Comparison of ENCODE assay signal across 22 mouse cellular contexts in genomic region chr2:138273404-138274073, GRCm38 (mm10). TPM values are rescaled to one million over a fixed set of nuclear protein-coding genes. Genes with fewer than 3 reads are reported as not detected.
DNase-seq lines count a peak whose midpoint lies in the region; ATAC-seq and TF ChIP-seq lines count a peak whose summit lies in the region.
"Had no signal": no experiment of that assay in that cellular context is flagged by ENCODE, and none has a peak within 500 bp of the region (broad histone marks: within the 10 kb centered on the region; RNA-seq: fewer than 3 reads in every experiment).

No protein-coding gene starts in this region.

- no peak overlapping the region for H3K4me3 ChIP-seq in gastrocnemius, adult 2 months
- no peak overlapping the region for H3K4me3 ChIP-seq in midbrain, embryonic 11.5 days (ENCODE audit: low read depth, low read length)
- no peak overlapping the region for H3K4me3 ChIP-seq in midbrain, embryonic 16.5 days (ENCODE audit: low read depth, low read length)
- no peak overlapping the region for H3K4me3 ChIP-seq in stomach, embryonic 15.5 days (replicated peaks)
- H3K4me3 ChIP-seq: embryonic facial prominence, embryonic 15.5 days; erythroblast, embryonic 14.5 days; forebrain, embryonic 15.5 days; heart, embryonic 12.5 days; hindbrain, embryonic 10.5 days had no signal

- no peak for DNase-seq in gastrocnemius, adult 2 months
- no peak for DNase-seq in gastrocnemius, postnatal 14 days
- DNase-seq in midbrain, embryonic 11.5 days (ENCODE audit: low spot score, missing footprints) = peak; percentile 77
- no peak for DNase-seq in right cerebral cortex, postnatal 25 days
- DNase-seq: adrenal gland, adult 8-10 months; adrenal gland, postnatal 36 days; B cell, adult 2 months; cerebellum, adult 8-10 months; cerebellum, postnatal 14 days; embryo, embryonic 11 days; gastrocnemius, postnatal 10 days had no signal

- intact Hi-C loops in gastrocnemius, adult 2 months (cut with DNase I) = loop anchor here (2.0 kb wide), 1 partner anchor 15 kb away; no protein-coding TSS in a partner anchor
- intact Hi-C loops in gastrocnemius, postnatal 14 days (cut with DNase I; ENCODE audit: low total_unique reads) = no loop called here

- no peak for TF ChIP-seq CTCF in gastrocnemius, adult 2 months (IDR thresholded peaks at IDR 0.05)

- H3K4me1 ChIP-seq in midbrain, embryonic 11.5 days (ENCODE audit: control insufficient read depth, insufficient read depth, low read length) = peaks cover 12% of the 10 kb centered on the region
- peaks cover 14% of the 10 kb centered on the region for H3K4me1 ChIP-seq in midbrain, embryonic 16.5 days (ENCODE audit: control insufficient read depth, insufficient read depth, low read length)
- peaks cover 37% of the 10 kb centered on the region for H3K4me1 ChIP-seq in stomach, embryonic 15.5 days

- no peak overlapping the region for H3K9ac ChIP-seq in midbrain, embryonic 11.5 days (ENCODE audit: low read length)
- no peak overlapping the region for H3K9ac ChIP-seq in midbrain, embryonic 16.5 days (ENCODE audit: low read depth, low read length)
- no peak overlapping the region for H3K9ac ChIP-seq in stomach, embryonic 15.5 days
- H3K9ac ChIP-seq: embryonic facial prominence, embryonic 15.5 days; forebrain, embryonic 15.5 days; heart, embryonic 12.5 days; hindbrain, embryonic 14.5 days had no signal

- peak overlapping the region; percentile 20; the same call in 1 of the 2 replicates for H3K27ac ChIP-seq in gastrocnemius, adult 2 months
- H3K27ac ChIP-seq in midbrain, embryonic 11.5 days (ENCODE audit: low read depth, low read length) = no peak overlapping the region
- H3K27ac ChIP-seq in midbrain, embryonic 16.5 days (ENCODE audit: low read length) = no peak overlapping the region
- H3K27ac ChIP-seq in stomach, embryonic 15.5 days = peak overlapping the region; percentile 72; the same call in 1 of the 2 replicates
- H3K27ac ChIP-seq: embryonic facial prominence, embryonic 15.5 days; forebrain, embryonic 15.5 days; hindbrain, embryonic 10.5 days; hindbrain, embryonic 14.5 days had no signal

- no peaks in the 10 kb centered on the region for H3K27me3 ChIP-seq in midbrain, embryonic 11.5 days (ENCODE audit: control insufficient read depth, insufficient read depth, low read length)
- H3K27me3 ChIP-seq in midbrain, embryonic 16.5 days (ENCODE audit: control insufficient read depth, insufficient read depth, low read depth, low read length) = no peaks in the 10 kb centered on the region
- no peaks in the 10 kb centered on the region for H3K27me3 ChIP-seq in stomach, embryonic 15.5 days (replicated peaks)
- H3K27me3 ChIP-seq: embryonic facial prominence, embryonic 15.5 days; forebrain, embryonic 15.5 days; heart, embryonic 12.5 days had no signal

- no peak for ATAC-seq in midbrain, embryonic 11.5 days (ENCODE audit: low FRiP score)
- ATAC-seq in midbrain, embryonic 16.5 days = no peak
- ATAC-seq in stomach, embryonic 15.5 days (ENCODE audit: insufficient read depth, low FRiP score, low read depth) = peak; percentile 16; the same call in 1 of the 2 replicates
- ATAC-seq in megakaryocyte, adult 5-6 weeks (ENCODE audit: poor library complexity, severe bottlenecking) = no peak
- ATAC-seq: CD4-positive, CD25-positive, alpha-beta regulatory T cell, adult 4 months; forebrain, embryonic 15.5 days had no signal

- H3K9me3 ChIP-seq in midbrain, embryonic 11.5 days (ENCODE audit: control insufficient read depth, low read length) = no peaks in the 10 kb centered on the region
- no peaks in the 10 kb centered on the region for H3K9me3 ChIP-seq in midbrain, embryonic 16.5 days (replicated peaks; ENCODE audit: control insufficient read depth, low read length, poor library complexity, severe bottlenecking)
- H3K9me3 ChIP-seq in stomach, embryonic 15.5 days = no peaks in the 10 kb centered on the region
- H3K9me3 ChIP-seq: embryonic facial prominence, embryonic 15.5 days; forebrain, embryonic 15.5 days; heart, embryonic 12.5 days; hindbrain, embryonic 10.5 days had no signal

- H3K4me2 ChIP-seq in midbrain, embryonic 11.5 days = no peak overlapping the region
- H3K4me2 ChIP-seq in midbrain, embryonic 16.5 days (ENCODE audit: low read length) = no peak overlapping the region
- no peak overlapping the region for H3K4me2 ChIP-seq in stomach, embryonic 15.5 days
- H3K4me2 ChIP-seq: embryonic facial prominence, embryonic 15.5 days; forebrain, embryonic 15.5 days; heart, embryonic 12.5 days; hindbrain, embryonic 14.5 days had no signal

- WGBS in midbrain, embryonic 11.5 days = 85% methylated on average over 9 of the region's 9 CpGs
- 89% methylated on average over 9 of the region's 9 CpGs for WGBS in midbrain, embryonic 16.5 days
- 69% methylated on average over 9 of the region's 9 CpGs for WGBS in stomach, embryonic 15.5 days

- H3K36me3 ChIP-seq in midbrain, embryonic 11.5 days (ENCODE audit: control insufficient read depth, insufficient read depth, low read length) = no peaks in the 10 kb centered on the region
- H3K36me3 ChIP-seq in midbrain, embryonic 16.5 days (ENCODE audit: control insufficient read depth, insufficient read depth, low read length) = no peaks in the 10 kb centered on the region
- H3K36me3 ChIP-seq in stomach, embryonic 15.5 days = no peaks in the 10 kb centered on the region
- H3K36me3 ChIP-seq: embryonic facial prominence, embryonic 15.5 days; forebrain, embryonic 15.5 days; G1E; heart, embryonic 12.5 days; hindbrain, embryonic 10.5 days had no signal

RNA-seq across cellular contexts. Expression of gene Btbd3, which starts 17.2 kb away (rescaled TPM):
- total RNA-seq in gastrocnemius, adult 2 months (2021) = 1 to 10 TPM; 8.4 to 9.7 TPM
- total RNA-seq in gastrocnemius, postnatal 14 days (2021) = 10 to 100 TPM; 17.8 to 21.1 TPM
- polyA plus RNA-seq in midbrain, embryonic 11.5 days (2014; fragmentation: Nextera tagmentation; extraction: Ambion mirVana) = 18.3 and 23.3 TPM in 2 replicates
- 39.1 and 45.0 TPM in 2 replicates for polyA plus RNA-seq in midbrain, embryonic 16.5 days (2015; fragmentation: Nextera tagmentation; extraction: Ambion mirVana)
- polyA plus RNA-seq in stomach, embryonic 15.5 days (2015; fragmentation: Nextera tagmentation; extraction: Ambion mirVana) = 19.6 and 21.3 TPM in 2 replicates
- 0.91 and 1.9 TPM in 2 replicates for total RNA-seq in megakaryocyte, adult 5-6 weeks (2015)
- total RNA-seq in megakaryocyte, adult 5-6 weeks (2017) = 0.49 and 1.0 TPM in 2 replicates
- polyA plus RNA-seq: CD4-positive, CD25-positive, alpha-beta regulatory T cell, adult 4 months; erythroblast, embryonic 14.5 days; G1E had no signal

Comparison
In these comparisons a context has a peak if more than half of its experiments do, and no peak if none do; other contexts are left out.
1. H3K27ac ChIP-seq: peak in gastrocnemius, adult 2 months (single experiment) and stomach, embryonic 15.5 days (single experiment); none in midbrain, embryonic 11.5 days (single experiment) and midbrain, embryonic 16.5 days (single experiment).